Mouse (Mus musculus) testis, adult 2 months (tissue): Measurements from ENCODE around the gene Tmem138.

Experiments used
- CTCF ChIP-seq: fragments of 200-500 bp; IDR thresholded peaks from 2 replicates; pipeline ENCODE4 v1.5.1; 2012; ENCODE audit warnings: low read depth, mild to moderate bottlenecking, inconsistent platforms, low read length, moderate library complexity; ENCODE audit not compliant: control insufficient read depth, insufficient read depth, insufficient replicate concordance
- POLR2A ChIP-seq: fragments of 200-500 bp; IDR thresholded peaks from 2 replicates; pipeline ENCODE4 v1.6.1; 2012; ENCODE audit warnings: low read depth, mild to moderate bottlenecking, inconsistent platforms, low read length, moderate library complexity; ENCODE audit not compliant: control insufficient read depth

DNA sequence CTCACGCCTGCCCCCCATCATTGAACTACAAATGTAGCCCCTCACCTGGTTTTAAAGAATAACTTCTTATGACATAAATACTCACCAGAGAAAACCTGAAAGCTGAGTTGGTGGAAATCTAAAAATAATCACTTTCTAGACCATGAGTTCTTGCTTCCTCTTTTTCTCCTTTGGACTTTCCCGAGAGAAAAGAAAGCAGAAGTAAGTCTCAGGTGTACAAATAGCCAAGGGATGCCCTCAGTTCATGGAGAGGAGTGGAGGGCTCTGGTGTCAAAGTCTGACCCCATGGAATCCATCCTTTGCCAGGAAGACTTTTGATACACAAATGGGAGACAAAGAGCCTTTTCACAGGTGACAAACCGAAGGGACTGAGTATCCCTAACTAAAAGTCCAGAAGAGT, 3.6 kb upstream of the Tmem138 start:
- TF ChIP-seq POLR2A (no peak), CTCF (no peak)
